Mouse (Mus musculus): ENCODE results near the gene Gm20388. TPM values are rescaled to one million over a fixed set of nuclear protein-coding genes. Genes with fewer than 3 reads are reported as not detected.

Gene Gm20388
- total and polyA plus RNA-seq, 3 experiments: 0.02 to 0.05 TPM; not detected in 1

DNA sequence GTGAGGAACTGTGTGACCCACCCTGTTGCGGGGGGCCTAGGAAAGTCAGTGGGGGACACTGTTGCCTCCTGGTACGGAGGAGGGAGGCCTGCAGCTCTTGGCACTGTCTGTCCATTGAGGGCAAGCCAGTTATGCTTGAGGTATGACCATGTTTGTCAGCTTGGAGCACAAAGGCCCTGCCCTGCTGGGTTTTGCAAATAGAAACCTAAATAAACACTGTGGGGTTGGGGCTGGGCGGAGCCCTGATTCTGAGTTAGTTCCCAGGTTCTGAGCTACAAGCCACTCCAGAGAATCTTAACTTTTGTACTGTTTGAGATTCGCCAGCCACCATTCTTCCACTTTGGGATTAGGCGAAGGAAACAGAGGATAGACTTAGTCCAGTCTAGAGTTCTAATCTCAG, 3799.7 kb downstream of the Gm20388 start:
- peaks cover 37% of the 10 kb centered on the region for H3K9me3 ChIP-seq (replicated peaks)
- no peaks in the 10 kb centered on the region for H3K36me3 ChIP-seq (replicated peaks)
- TF ChIP-seq CTCF (IDR thresholded peaks at IDR 0.05; ENCODE audit: low read depth, low read length) (no peak), GATA1 (IDR thresholded peaks at IDR 0.05; ENCODE audit: borderline replicate concordance, low read length) (no peak)
- DNase-seq (ENCODE audit: low spot score) (no peak), ATAC-seq (ENCODE audit: extremely low read depth, insufficient number of reproducible peaks, low FRiP score, poor library complexity, severe bottlenecking) (no peak)
- H3K4me3 ChIP-seq (ENCODE audit: low read depth, low read length): no peak overlapping the region
- H3K27me3 ChIP-seq (ENCODE audit: insufficient read depth, low read length): no peaks in the 10 kb centered on the region; the same call in 1 of the 2 replicates
- no peaks in the 10 kb centered on the region for H3K4me1 ChIP-seq (ENCODE audit: insufficient read depth, low read depth, low read length)

DNA sequence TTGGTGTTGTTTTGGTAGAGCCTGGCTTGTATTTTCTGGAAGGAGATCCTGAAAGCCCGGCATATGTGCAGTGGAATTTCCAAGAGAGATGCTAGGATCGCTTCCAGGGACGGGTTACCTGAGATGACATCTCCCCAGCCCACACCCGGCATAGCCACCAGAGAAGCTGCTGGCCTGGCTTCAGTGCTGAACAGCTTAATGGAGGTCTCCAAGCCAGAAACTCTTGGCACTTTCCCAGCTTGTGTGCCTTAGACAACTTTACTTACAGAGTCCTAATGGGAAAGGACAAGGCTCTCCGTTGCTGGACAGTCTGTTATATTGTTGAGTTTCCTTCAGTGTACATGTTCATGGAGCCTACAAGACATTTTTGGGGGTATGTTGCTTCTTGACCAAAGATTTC, 3803.8 kb downstream of the Gm20388 start:
- peaks cover 46% of the 10 kb centered on the region for H3K9me3 ChIP-seq (replicated peaks)
- TF ChIP-seq CTCF (IDR thresholded peaks at IDR 0.05; ENCODE audit: low read depth, low read length) (no peak), POLR2AphosphoS5 (IDR thresholded peaks at IDR 0.05; ENCODE audit: insufficient replicate concordance, low read depth, low read length) (no peak), GATA2 (IDR thresholded peaks at IDR 0.05; ENCODE audit: borderline replicate concordance, low read depth, low read length) (no peak), TAL1 (conservative IDR thresholded peaks at IDR 0.05; ENCODE audit: low read depth, low read length) (no peak), GATA1 (IDR thresholded peaks at IDR 0.05; ENCODE audit: borderline replicate concordance, low read length) (no peak)
- peaks cover 3% of the 10 kb centered on the region; the same call in 1 of the 2 replicates for H3K27me3 ChIP-seq (ENCODE audit: insufficient read depth, low read length)
- no peak overlapping the region for H3K4me3 ChIP-seq (ENCODE audit: low read depth, low read length)
- DNase-seq (ENCODE audit: low spot score): no peak
- no peaks in the 10 kb centered on the region for H3K36me3 ChIP-seq (replicated peaks)
- ATAC-seq (ENCODE audit: extremely low read depth, insufficient number of reproducible peaks, low FRiP score, poor library complexity, severe bottlenecking): no peak
- H3K4me1 ChIP-seq (ENCODE audit: insufficient read depth, low read depth, low read length): no peaks in the 10 kb centered on the region

DNA sequence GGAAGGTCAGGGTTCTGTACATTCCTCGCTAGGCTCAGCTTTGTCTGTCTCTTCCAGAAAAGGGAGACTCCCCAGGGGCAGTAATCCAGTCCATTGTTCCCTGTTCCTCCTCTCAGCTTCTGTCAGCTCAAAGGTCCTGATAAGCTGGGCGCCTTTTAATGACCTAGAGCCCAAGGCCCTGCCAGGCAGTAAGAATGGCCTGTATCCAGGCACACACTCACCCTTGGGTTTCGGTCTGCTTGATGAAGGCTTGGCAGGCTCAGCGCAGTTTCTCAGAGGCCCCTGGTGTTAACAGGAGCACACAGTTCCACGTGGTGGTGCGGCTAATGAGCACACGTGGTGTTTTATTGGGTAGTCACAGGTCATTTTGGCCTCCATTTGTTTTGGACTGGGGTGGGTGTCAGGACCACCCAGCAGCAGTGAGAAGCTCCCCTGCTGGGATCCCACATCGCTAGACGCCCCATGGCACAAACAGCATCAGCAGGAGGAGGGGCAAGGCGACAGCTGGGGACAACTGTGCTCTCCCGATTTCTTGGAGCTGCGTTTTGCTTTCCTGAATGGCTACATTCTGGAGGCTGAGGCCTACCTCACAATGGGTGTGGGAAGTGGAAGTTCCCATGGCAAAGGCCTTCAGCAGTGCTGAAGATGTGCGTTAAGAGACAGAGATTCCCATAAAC, 3805.4 kb downstream of the Gm20388 start:
- no peak overlapping the region for H3K4me3 ChIP-seq (ENCODE audit: low read depth, low read length)
- no peaks in the 10 kb centered on the region for H3K36me3 ChIP-seq (replicated peaks)
- H3K9me3 ChIP-seq (replicated peaks): peaks cover 45% of the 10 kb centered on the region
- H3K27me3 ChIP-seq (ENCODE audit: insufficient read depth, low read length): peaks cover 8% of the 10 kb centered on the region; the same call in 1 of the 2 replicates
- no peak for DNase-seq (ENCODE audit: low spot score)
- no peaks in the 10 kb centered on the region for H3K4me1 ChIP-seq (ENCODE audit: insufficient read depth, low read depth, low read length)
- TF ChIP-seq CTCF (IDR thresholded peaks at IDR 0.05; ENCODE audit: low read depth, low read length) (no peak), GATA1 (IDR thresholded peaks at IDR 0.05; ENCODE audit: borderline replicate concordance, low read length) (no peak), GATA2 (IDR thresholded peaks at IDR 0.05; ENCODE audit: borderline replicate concordance, low read depth, low read length) (no peak), POLR2AphosphoS5 (IDR thresholded peaks at IDR 0.05; ENCODE audit: insufficient replicate concordance, low read depth, low read length) (no peak), TAL1 (conservative IDR thresholded peaks at IDR 0.05; ENCODE audit: low read depth, low read length) (no peak)
- ATAC-seq (ENCODE audit: extremely low read depth, insufficient number of reproducible peaks, low FRiP score, poor library complexity, severe bottlenecking): no peak

DNA sequence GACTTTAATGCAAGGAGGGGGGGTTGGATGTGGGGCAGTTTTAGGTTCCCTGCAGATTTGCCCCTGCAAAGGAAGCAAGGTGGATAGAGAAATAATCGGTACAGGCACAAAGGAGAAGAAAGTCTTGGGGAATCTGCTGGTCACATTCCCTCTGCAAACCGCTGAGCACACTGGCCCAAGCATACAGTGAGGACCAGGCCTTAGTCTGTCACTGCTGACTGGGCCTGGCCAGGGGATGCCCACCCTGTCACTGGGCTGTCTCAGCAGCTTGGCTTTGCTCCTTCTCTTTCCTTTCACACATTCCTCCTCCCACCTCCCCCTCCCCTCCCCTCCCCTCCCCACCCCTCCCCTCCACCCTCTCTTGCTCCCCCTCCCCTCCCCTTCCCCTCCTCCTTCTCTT, 3806.5 kb downstream of the Gm20388 start:
- TF ChIP-seq TAL1 (conservative IDR thresholded peaks at IDR 0.05; ENCODE audit: low read depth, low read length) (no peak), POLR2AphosphoS5 (IDR thresholded peaks at IDR 0.05; ENCODE audit: insufficient replicate concordance, low read depth, low read length) (no peak), GATA1 (IDR thresholded peaks at IDR 0.05; ENCODE audit: borderline replicate concordance, low read length) (no peak), CTCF (IDR thresholded peaks at IDR 0.05; ENCODE audit: low read depth, low read length) (no peak), GATA2 (IDR thresholded peaks at IDR 0.05; ENCODE audit: borderline replicate concordance, low read depth, low read length) (no peak)
- Histone ChIP-seq H3K36me3 (replicated peaks) (no peaks in the 10 kb centered on the region), H3K4me3 (ENCODE audit: low read depth, low read length) (no peak overlapping the region), H3K4me1 (ENCODE audit: insufficient read depth, low read depth, low read length) (no peaks in the 10 kb centered on the region), H3K9me3 (replicated peaks) (peaks cover 40% of the 10 kb centered on the region), H3K27me3 (ENCODE audit: insufficient read depth, low read length) (peaks cover 8% of the 10 kb centered on the region; the same call in 1 of the 2 replicates)
- no peak for ATAC-seq (ENCODE audit: extremely low read depth, insufficient number of reproducible peaks, low FRiP score, poor library complexity, severe bottlenecking)
- DNase-seq (ENCODE audit: low spot score): no peak

DNA sequence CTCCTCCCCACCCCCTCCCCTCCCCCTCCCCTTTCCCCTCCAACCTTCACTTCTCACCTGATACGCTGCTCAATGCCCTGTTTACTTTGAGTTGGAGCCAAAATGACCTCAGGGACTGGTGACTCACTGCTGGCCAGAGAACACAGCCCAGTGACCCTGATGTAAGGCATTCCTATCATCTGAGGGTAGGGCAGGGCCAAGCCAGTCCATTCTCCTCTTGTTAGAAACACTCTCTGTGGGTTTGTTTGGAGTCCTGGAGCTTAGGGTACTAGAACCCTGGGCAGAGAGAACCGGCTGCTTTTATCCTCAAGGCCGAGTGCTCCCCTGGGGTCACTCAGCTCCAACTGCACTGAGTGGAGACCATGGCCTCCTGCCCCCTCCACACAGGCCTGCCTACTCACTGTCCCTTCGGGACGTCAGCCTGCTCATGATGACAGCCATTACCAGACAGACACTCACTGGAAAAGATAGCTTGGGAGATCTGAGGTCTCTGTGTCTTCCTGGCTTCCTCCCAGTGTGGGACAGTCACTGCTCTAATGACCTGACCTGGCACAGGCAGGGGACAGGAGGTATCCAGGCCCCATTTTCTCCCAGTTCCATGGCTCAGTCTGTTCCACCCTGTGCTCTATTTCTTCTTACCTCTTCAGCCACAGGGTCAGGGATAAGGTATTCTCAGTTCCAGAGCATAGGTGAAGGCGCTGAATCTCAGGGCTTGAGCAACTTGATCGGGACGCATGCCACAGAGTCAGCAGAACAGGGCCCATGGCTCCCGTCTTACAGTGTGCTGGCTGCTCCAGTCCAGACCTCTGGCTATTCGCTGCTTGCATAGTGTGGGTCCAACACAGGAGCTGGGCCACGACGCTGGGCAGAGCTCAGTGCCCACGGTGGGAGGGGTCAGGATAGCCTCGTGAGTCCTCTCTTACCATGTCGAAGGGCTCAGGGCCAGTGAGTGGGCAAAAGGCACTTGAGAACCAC, 3807.2 kb downstream of the Gm20388 start:
- no peaks in the 10 kb centered on the region for H3K36me3 ChIP-seq (replicated peaks)
- DNase-seq (ENCODE audit: low spot score) (no peak), ATAC-seq (ENCODE audit: extremely low read depth, insufficient number of reproducible peaks, low FRiP score, poor library complexity, severe bottlenecking) (no peak)
- H3K27me3 ChIP-seq (ENCODE audit: insufficient read depth, low read length): peaks cover 8% of the 10 kb centered on the region; the same call in 1 of the 2 replicates
- no peak overlapping the region for H3K4me3 ChIP-seq (ENCODE audit: low read depth, low read length)
- TF ChIP-seq GATA1 (IDR thresholded peaks at IDR 0.05; ENCODE audit: borderline replicate concordance, low read length) (no peak), CTCF (IDR thresholded peaks at IDR 0.05; ENCODE audit: low read depth, low read length) (no peak), TAL1 (conservative IDR thresholded peaks at IDR 0.05; ENCODE audit: low read depth, low read length) (no peak), GATA2 (IDR thresholded peaks at IDR 0.05; ENCODE audit: borderline replicate concordance, low read depth, low read length) (no peak), POLR2AphosphoS5 (IDR thresholded peaks at IDR 0.05; ENCODE audit: insufficient replicate concordance, low read depth, low read length) (no peak)
- H3K4me1 ChIP-seq (ENCODE audit: insufficient read depth, low read depth, low read length): no peaks in the 10 kb centered on the region
- H3K9me3 ChIP-seq (replicated peaks): peaks cover 46% of the 10 kb centered on the region

DNA sequence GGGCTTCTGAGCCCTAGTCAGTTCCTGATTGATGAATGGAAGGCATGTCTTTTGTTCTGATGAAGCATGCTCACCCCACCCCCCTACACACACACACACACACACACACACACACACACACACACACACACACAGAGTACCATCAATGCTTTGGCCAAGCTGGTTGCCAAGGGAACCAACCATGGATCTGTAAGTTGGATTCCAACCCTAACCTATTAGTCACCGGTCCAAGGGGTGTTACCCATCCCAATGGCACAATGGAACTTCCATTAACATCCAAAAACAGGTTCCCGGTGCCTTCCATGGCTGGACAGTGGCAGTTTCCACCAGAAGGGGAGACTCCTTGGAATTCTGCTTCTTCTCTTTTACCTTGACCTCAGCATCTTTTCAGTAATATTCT, 3808.1 kb downstream of the Gm20388 start:
- TF ChIP-seq CTCF (IDR thresholded peaks at IDR 0.05; ENCODE audit: low read depth, low read length): no peak
- TF ChIP-seq GATA1 (IDR thresholded peaks at IDR 0.05; ENCODE audit: borderline replicate concordance, low read length): no peak
- no peak for TF ChIP-seq TAL1 (conservative IDR thresholded peaks at IDR 0.05; ENCODE audit: low read depth, low read length)
- no peak for TF ChIP-seq GATA2 (IDR thresholded peaks at IDR 0.05; ENCODE audit: borderline replicate concordance, low read depth, low read length)
- no peak for TF ChIP-seq POLR2AphosphoS5 (IDR thresholded peaks at IDR 0.05; ENCODE audit: insufficient replicate concordance, low read depth, low read length)
- Histone ChIP-seq H3K4me1 (ENCODE audit: insufficient read depth, low read depth, low read length) (no peaks in the 10 kb centered on the region), H3K9me3 (replicated peaks) (peaks cover 42% of the 10 kb centered on the region), H3K27me3 (ENCODE audit: insufficient read depth, low read length) (peaks cover 8% of the 10 kb centered on the region; the same call in 1 of the 2 replicates), H3K36me3 (replicated peaks) (no peaks in the 10 kb centered on the region), H3K4me3 (ENCODE audit: low read depth, low read length) (no peak overlapping the region)
- no peak for ATAC-seq (ENCODE audit: extremely low read depth, insufficient number of reproducible peaks, low FRiP score, poor library complexity, severe bottlenecking)
- no peak for DNase-seq (ENCODE audit: low spot score)

All from G1E (cell line).